Mouse (Mus musculus) naive thymus-derived CD4-positive, alpha-beta T cell, adult 5 months (primary cell): Measurements from ENCODE around the gene Ndufa10. TPM values are rescaled to one million over a fixed set of nuclear protein-coding genes. Genes with fewer than 3 reads are reported as not detected.

Experiments
- polyA plus RNA-seq: library from polyadenylated mRNA; unstranded; fragments of 100-300 nt; shearing (Covaris generic); gene quantifications from one replicate; pipeline ENCODE4 v1.2.1, GENCODE M21; 2017

Ndufa10 gene
- polyA plus RNA-seq = 170 TPM

DNA sequence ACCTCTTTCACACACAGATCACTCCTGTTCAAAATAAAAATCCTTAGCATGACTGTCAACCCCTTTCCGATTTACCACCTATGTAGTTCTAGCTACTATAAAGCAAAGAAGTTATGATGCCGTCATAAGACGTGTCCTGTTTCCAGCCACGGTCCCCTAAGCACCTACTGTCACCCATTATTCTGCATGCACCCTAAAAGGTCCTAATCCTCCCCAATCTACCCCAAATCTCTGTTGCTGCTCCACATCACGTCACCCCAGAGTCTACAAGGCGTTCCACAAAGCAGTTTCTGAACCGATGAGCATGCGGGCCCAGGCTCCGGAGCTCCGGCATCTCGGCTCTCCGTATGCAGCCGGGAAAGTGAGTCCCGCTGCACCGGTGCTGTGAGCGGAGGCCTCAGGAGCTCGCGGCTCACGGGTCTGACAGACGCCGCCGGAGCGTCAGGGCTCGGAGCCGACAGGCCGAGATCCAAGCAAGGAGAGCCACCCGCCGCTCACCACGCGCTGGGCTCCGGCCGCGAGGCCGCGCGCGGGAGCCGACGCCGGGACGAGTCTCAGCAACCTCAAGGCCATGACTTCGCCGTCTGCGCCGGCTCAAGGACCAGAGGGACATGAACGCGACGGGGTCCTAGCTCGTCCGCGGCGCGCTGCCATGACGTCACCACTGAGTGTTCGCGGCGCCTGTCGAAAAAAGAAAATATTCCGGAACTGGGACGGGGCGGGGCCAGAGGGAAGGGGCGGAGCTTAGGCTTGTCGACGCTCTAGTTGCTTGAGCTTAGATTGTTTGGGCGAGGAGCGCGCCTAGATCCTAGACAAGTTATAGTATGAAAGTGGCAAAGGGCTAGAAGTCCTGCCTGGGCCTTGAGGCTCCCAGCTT, at the start of gene Ndufa10:
Gene Ndufa10 (minus strand): TSS at position 696 of the 877 bp plus-strand sequence.

DNA sequence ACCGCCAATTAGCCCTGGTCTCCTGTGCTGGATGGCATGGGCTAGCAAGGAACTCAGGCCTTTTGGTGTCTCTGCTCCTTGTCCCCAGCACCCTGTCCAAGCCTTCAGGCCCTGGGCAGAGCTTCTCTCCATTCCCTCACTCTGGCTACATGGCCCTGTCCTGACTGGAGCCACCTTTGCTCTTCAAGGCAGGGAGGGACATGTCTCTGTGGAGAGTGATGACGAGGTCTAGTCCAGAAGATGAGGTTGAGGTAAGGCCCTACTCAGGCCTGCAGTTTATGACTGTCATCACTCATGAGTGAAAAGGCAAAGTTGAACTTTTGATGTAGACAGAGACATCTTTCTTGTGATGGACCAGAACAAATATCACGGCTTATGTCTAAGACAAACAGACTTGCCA, 44.9 kb upstream of the Ndufa10 start, which contains the start of gene Olfr1414:
Gene Olfr1414 (minus strand): TSS at position 101 of the 400 bp plus-strand sequence.

DNA sequence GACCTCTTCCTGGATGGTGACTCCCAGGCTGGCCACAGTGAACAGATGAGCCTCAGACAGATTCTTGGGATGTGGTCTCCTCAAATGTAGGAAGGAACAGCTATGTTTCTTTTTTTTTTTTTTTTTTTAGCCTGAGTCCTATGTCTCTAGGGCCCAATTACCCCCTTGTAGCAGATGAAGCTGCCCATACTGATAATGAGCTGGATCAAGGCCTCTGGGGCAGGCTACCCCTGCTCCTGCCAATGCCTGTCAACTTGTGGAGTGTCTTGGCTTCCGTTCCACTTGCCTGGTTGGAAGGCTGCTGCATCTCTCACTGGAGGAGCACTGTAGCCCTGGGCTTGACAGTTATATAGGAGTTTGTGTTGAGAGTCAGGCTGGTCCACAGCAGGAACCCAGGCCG, 22.3 kb upstream of the Ndufa10 start, which contains the start of gene Olfr1415:
Gene Olfr1415 (minus strand): TSS at position 101 of the 400 bp plus-strand sequence.

DNA sequence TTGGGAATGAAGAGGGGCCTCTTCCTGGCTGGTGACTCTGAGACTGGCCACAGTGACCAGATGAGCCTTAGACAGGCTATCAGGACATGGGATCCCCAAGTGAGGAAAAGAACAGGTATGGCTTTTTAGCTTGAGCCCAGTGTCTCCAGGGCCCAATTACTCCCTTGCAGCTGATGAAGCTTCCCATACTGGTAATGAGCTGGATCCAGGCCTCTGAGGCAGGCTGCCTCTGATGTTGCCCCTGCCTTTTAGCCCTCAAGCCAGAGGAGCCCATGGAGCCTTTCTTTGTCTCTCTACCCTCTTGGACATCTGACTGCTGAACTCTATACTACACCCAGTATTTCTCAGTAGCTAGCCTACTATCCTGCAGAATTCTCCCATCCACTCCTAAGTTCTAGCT, 11.4 kb upstream of the Ndufa10 start, which contains the start of gene Olfr1416:
Gene Olfr1416 (minus strand): TSS at position 101 of the 400 bp plus-strand sequence.

Other genes with a start within 250 kb of the Ndufa10 start
- not detected for gene Olfr1416, start 11.3 kb upstream of the Ndufa10 start, polyA plus RNA-seq
- gene Olfr1415, start 22.2 kb upstream of the Ndufa10 start, polyA plus RNA-seq = not detected
- gene Olfr1414, start 44.8 kb upstream of the Ndufa10 start, polyA plus RNA-seq = not detected
- not detected for gene Olfr1413, start 97.5 kb upstream of the Ndufa10 start, polyA plus RNA-seq
- gene Olfr1412, start 111.9 kb upstream of the Ndufa10 start, polyA plus RNA-seq = not detected
- not detected for gene Olfr1411, start 120.6 kb upstream of the Ndufa10 start, polyA plus RNA-seq
- gene Olfr1410, start 131.9 kb upstream of the Ndufa10 start, polyA plus RNA-seq = not detected
- gene Olfr12, start 143.9 kb upstream of the Ndufa10 start, polyA plus RNA-seq = 0.09 TPM
- 161 TPM for gene Cops9, start 168.1 kb upstream of the Ndufa10 start, polyA plus RNA-seq
- gene Otos, start 175.0 kb upstream of the Ndufa10 start, polyA plus RNA-seq = 0.35 TPM